Mouse (Mus musculus) erythroblast, adult 5-6 weeks (primary cell): ENCODE measurements at regions not wholly inside any gene's neighbourhood (a gene's known extent, or its start where the extent isn't known, plus 50 kb on each side); places are given as distances from the start of the nearest gene placed in this dataset.

Experiments used
- ATAC-seq: replicated peaks from 2 replicates; pipeline ENCODE4 v1.8.0; 2016; ENCODE audit warnings: moderate number of reproducible peaks, mild to moderate bottlenecking, moderate TSS enrichment, inconsistent platforms; ENCODE audit not compliant: poor library complexity, low FRiP score, severe bottlenecking

DNA sequence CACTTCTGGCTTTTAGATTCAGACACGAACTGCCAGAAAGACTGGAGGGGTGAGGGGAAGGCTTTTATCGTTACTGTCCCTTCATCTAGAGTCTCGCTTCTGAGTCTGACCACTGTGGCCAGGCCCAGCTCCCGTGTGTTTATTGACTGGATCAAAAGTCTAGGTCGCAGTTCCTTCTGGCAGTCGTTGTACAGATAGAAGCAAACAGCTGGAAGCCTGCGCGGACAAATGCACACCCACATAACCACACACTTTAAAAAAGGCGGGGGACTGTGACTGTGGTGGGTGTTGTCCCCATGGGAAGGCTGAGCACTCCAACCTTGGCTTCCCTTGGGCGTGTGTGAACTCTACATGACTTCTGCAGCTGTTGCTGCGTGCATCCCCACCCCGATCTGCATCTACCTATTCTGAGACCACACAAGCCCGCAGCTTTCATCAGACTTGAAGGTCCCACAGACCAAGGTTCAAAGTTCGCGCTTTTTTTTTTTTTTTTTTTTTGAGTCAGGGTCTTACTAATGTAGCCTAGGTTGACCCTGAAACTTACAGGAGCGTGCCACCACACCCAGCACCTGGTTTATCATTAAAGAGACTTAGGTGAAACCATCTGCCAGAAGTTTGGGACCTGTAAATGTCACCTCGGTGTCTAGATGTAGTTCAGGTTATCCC lies 54.5 kb upstream of the Hes1 start:
- no peak for ATAC-seq

DNA sequence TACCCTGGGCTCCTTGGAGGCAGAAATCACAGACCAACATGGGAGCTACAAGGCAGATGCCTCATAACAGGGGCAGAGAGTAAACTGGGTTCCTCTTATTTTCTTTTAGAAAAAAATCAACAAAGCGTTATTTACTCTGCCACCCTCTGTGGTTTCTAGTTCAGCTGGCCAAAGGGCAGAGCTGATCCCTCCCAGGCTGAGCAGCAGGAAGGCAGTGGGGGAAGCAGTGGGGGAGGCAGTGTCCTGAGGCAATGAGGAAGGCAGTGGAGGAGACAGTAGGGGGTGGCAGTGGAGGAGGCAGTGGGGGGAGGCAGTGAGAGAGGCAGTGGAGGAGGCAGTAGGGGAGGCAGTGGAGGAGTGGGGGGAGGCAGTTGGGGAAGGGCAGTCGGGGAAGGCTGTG lies 51.1 kb upstream of the Hes1 start:
- ATAC-seq, result no peak

DNA sequence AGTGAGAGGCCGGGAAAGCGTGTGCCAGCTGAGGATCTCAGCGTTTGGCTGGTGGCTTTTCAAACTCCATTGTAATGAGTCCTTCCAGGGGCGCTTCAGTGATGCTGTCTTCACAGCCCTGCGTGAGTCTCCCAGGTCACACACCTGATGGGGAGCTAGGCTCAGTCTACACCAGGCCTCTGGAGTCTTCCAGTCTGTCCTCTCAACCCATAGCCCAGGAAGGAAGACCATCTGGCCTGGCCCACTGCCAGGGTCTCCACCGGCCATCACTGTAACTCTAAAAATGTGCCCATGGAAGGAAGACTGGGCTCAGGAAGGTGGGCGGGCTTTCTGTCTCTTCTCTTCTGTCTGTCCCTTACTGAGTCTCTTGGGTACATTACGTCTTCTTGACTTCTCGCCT lies 50.2 kb upstream of the Hes1 start:
- no peak for ATAC-seq
